In genomic region chr3:84467419-84468110, GRCm38 (mm10) we compare ENCODE assay signal across 11 mouse cellular contexts. TPM values are rescaled to one million over a fixed set of nuclear protein-coding genes. Genes with fewer than 3 reads are reported as not detected.
DNase-seq lines count a peak whose midpoint lies in the region; ATAC-seq and TF ChIP-seq lines count a peak whose summit lies in the region.
"Had no signal": no experiment of that assay in that cellular context is flagged by ENCODE, and none has a peak within 500 bp of the region (broad histone marks: within the 10 kb centered on the region; RNA-seq: fewer than 3 reads in every experiment).

No protein-coding gene starts in this region.

- 65% methylated on average over 10 of the region's 10 CpGs for WGBS in embryonic facial prominence, embryonic 11.5 days
- WGBS in embryonic facial prominence, embryonic 10.5 days: 59% methylated on average over 10 of the region's 10 CpGs
- 27% methylated on average over 10 of the region's 10 CpGs for WGBS in liver, embryonic 14.5 days (ENCODE audit: insufficient replicate concordance)
- 61% methylated on average over 10 of the region's 10 CpGs for WGBS in hindbrain, embryonic 16.5 days

- H3K9ac ChIP-seq in embryonic facial prominence, embryonic 11.5 days (replicated peaks; ENCODE audit: low read length): no peak overlapping the region
- H3K9ac ChIP-seq in liver, embryonic 14.5 days (replicated peaks): peak overlapping the region; percentile 16
- H3K9ac ChIP-seq in hindbrain, embryonic 16.5 days (ENCODE audit: low read depth, low read length): no peak overlapping the region
- H3K9ac ChIP-seq: hindbrain, embryonic 14.5 days had no signal

- no peak overlapping the region for H3K27ac ChIP-seq in embryonic facial prominence, embryonic 11.5 days (replicated peaks; ENCODE audit: low read depth, low read length)
- no peak overlapping the region for H3K27ac ChIP-seq in embryonic facial prominence, embryonic 10.5 days (replicated peaks)
- peak overlapping the region; percentile 75 for H3K27ac ChIP-seq in liver, embryonic 14.5 days
- H3K27ac ChIP-seq in hindbrain, embryonic 16.5 days (ENCODE audit: low read depth, low read length): no peak overlapping the region
- H3K27ac ChIP-seq: hindbrain, embryonic 14.5 days had no signal

- no peak for TF ChIP-seq EP300 in liver, embryonic 14.5 days (IDR thresholded peaks at IDR 0.05; ENCODE audit: low read depth)

- no peaks in the 10 kb centered on the region for H3K9me3 ChIP-seq in embryonic facial prominence, embryonic 11.5 days (replicated peaks; ENCODE audit: control insufficient read depth, low read length)
- H3K9me3 ChIP-seq in embryonic facial prominence, embryonic 10.5 days: no peaks in the 10 kb centered on the region
- peaks cover 3% of the 10 kb centered on the region; the same call in 1 of the 2 replicates for H3K9me3 ChIP-seq in G1E (replicated peaks)
- peaks cover 3% of the 10 kb centered on the region for H3K9me3 ChIP-seq in liver, embryonic 14.5 days (ENCODE audit: control insufficient read depth, low read length)
- no peaks in the 10 kb centered on the region for H3K9me3 ChIP-seq in hindbrain, embryonic 16.5 days (ENCODE audit: control insufficient read depth, low read length)

- no peak for DNase-seq in embryonic facial prominence, embryonic 11.5 days (ENCODE audit: low spot score)
- DNase-seq in embryonic facial prominence, embryonic 10.5 days (ENCODE audit: low spot score): no peak
- DNase-seq in G1E (ENCODE audit: low spot score): no peak
- DNase-seq in kidney, adult 11 months: peak; percentile 65
- no peak for DNase-seq in liver, embryonic 14.5 days (ENCODE audit: low read depth in 3 of 3, low spot score in 3 of 3)
- no peak for DNase-seq in left cerebral cortex, postnatal 14 days (ENCODE audit: low spot score in 2 of 2)
- no peak for DNase-seq in left cerebral cortex, postnatal 25 days (ENCODE audit: low spot score in 2 of 2)
- DNase-seq: cerebellum, adult 9-10 months; gastrocnemius, postnatal 10 days had no signal

- 0 out of 2 replicates have a peak, but pooled peaks have one; percentile 49 for ATAC-seq in embryonic facial prominence, embryonic 11.5 days (replicated peaks; ENCODE audit: insufficient number of reproducible peaks, low FRiP score, low TSS enrichment, low read depth)
- ATAC-seq in G1E (ENCODE audit: extremely low read depth, insufficient number of reproducible peaks, low FRiP score, poor library complexity, severe bottlenecking): no peak
- no peak for ATAC-seq in liver, embryonic 14.5 days (ENCODE audit: insufficient read depth)
- ATAC-seq in hindbrain, embryonic 16.5 days: no peak

- no peak overlapping the region for H3K4me2 ChIP-seq in embryonic facial prominence, embryonic 11.5 days (ENCODE audit: low read depth, low read length)
- peak overlapping the region; percentile 49 for H3K4me2 ChIP-seq in liver, embryonic 14.5 days (ENCODE audit: low read depth)
- H3K4me2 ChIP-seq in hindbrain, embryonic 16.5 days (ENCODE audit: low read length): no peak overlapping the region
- H3K4me2 ChIP-seq: hindbrain, embryonic 14.5 days had no signal

- no peaks in the 10 kb centered on the region for H3K27me3 ChIP-seq in embryonic facial prominence, embryonic 11.5 days (ENCODE audit: control insufficient read depth, insufficient read depth, low read length)
- 0 out of 2 replicates have a peak, but pooled peaks cover 5% of the 10 kb centered on the region for H3K27me3 ChIP-seq in embryonic facial prominence, embryonic 10.5 days (replicated peaks; ENCODE audit: low read depth, poor library complexity, severe bottlenecking)
- H3K27me3 ChIP-seq in G1E (ENCODE audit: insufficient read depth, low read length): no peaks in the 10 kb centered on the region
- H3K27me3 ChIP-seq in liver, embryonic 14.5 days (ENCODE audit: control insufficient read depth, insufficient read depth, low read length): no peaks in the 10 kb centered on the region
- H3K27me3 ChIP-seq in hindbrain, embryonic 16.5 days (replicated peaks; ENCODE audit: control insufficient read depth, insufficient read depth, low read length): no peaks in the 10 kb centered on the region

- H3K4me1 ChIP-seq in embryonic facial prominence, embryonic 11.5 days (ENCODE audit: control insufficient read depth, insufficient read depth, low read length): 0 out of 2 replicates have a peak, but pooled peaks cover 2% of the 10 kb centered on the region
- peaks cover 8% of the 10 kb centered on the region; the same call in 1 of the 2 replicates for H3K4me1 ChIP-seq in embryonic facial prominence, embryonic 10.5 days
- peaks cover 59% of the 10 kb centered on the region for H3K4me1 ChIP-seq in G1E (ENCODE audit: insufficient read depth, low read depth, low read length)
- peaks cover 71 to 73% of the 10 kb centered on the region in 2 experiments for H3K4me1 ChIP-seq in liver, embryonic 14.5 days (replicated peaks; ENCODE audit: control insufficient read depth in 2 of 2, insufficient read depth in 2 of 2, low read length in 1 of 2)
- H3K4me1 ChIP-seq in hindbrain, embryonic 16.5 days (ENCODE audit: control insufficient read depth, insufficient read depth, low read depth, low read length): no peaks in the 10 kb centered on the region

- TF ChIP-seq CTCF in G1E (IDR thresholded peaks at IDR 0.05; ENCODE audit: low read depth, low read length): no peak
- TF ChIP-seq CTCF in liver, embryonic 14.5 days (IDR thresholded peaks at IDR 0.05; ENCODE audit: low read depth): no peak

- H3K36me3 ChIP-seq in embryonic facial prominence, embryonic 11.5 days (replicated peaks; ENCODE audit: control insufficient read depth, insufficient read depth, low read depth, low read length): no peaks in the 10 kb centered on the region
- no peaks in the 10 kb centered on the region for H3K36me3 ChIP-seq in embryonic facial prominence, embryonic 10.5 days (replicated peaks)
- peaks cover 21% of the 10 kb centered on the region for H3K36me3 ChIP-seq in G1E (replicated peaks)
- peaks cover 61% of the 10 kb centered on the region for H3K36me3 ChIP-seq in liver, embryonic 14.5 days (replicated peaks; ENCODE audit: control insufficient read depth, insufficient read depth, low read depth)
- no peaks in the 10 kb centered on the region for H3K36me3 ChIP-seq in hindbrain, embryonic 16.5 days (ENCODE audit: control insufficient read depth, insufficient read depth, low read length)

- H3K4me3 ChIP-seq in embryonic facial prominence, embryonic 11.5 days (ENCODE audit: low read depth, low read length): no peak overlapping the region
- H3K4me3 ChIP-seq in embryonic facial prominence, embryonic 10.5 days: no peak overlapping the region
- peak overlapping the region; percentile 44; the same call in 1 of the 2 replicates for H3K4me3 ChIP-seq in G1E (ENCODE audit: low read depth, low read length)
- H3K4me3 ChIP-seq in liver, embryonic 14.5 days (ENCODE audit: insufficient read depth in 1 of 2, low read depth in 2 of 2, low read length in 2 of 2): peak overlapping the region in 1 of 2 experiments; percentile 30; a peak in 3 of 4 replicates
- H3K4me3 ChIP-seq in hindbrain, embryonic 16.5 days (ENCODE audit: low read length): no peak overlapping the region

- intact Hi-C loops in left cerebral cortex, postnatal 14 days (cut with DNase I): no loop called here
- intact Hi-C loops in left cerebral cortex, postnatal 25 days (cut with DNase I): no loop called here

RNA-seq across cellular contexts. Expression of gene Fhdc1, which starts 12.7 kb away (rescaled TPM):
- 1.8 and 2.4 TPM in 2 replicates for polyA plus RNA-seq in embryonic facial prominence, embryonic 11.5 days (2014; fragmentation: Nextera tagmentation; extraction: Ambion mirVana)
- 4.3 and 5.7 TPM in 2 replicates for polyA plus RNA-seq in embryonic facial prominence, embryonic 10.5 days (2016; fragmentation: Nextera tagmentation; extraction: Ambion mirVana)
- total RNA-seq in G1E (2014; fragmentation: Nextera tagmentation) (24.0 and 97.7 TPM in 2 replicates), G1E (2017) (1.7 and 1.8 TPM in 2 replicates)
- polyA plus RNA-seq in G1E (2012): 1.4 and 1.9 TPM in 2 replicates
- polyA plus RNA-seq in liver, embryonic 14.5 days (2012; rRNA removed): 15.1 and 15.9 TPM in 2 replicates
- polyA plus RNA-seq in liver, embryonic 14.5 days (2014; fragmentation: Nextera tagmentation; extraction: Ambion mirVana): 28.0 and 29.2 TPM in 2 replicates
- 1 to 10 TPM; 2.2 to 2.4 TPM for total RNA-seq in left cerebral cortex, postnatal 14 days (2021)
- 5.7 and 7.7 TPM in 2 replicates for polyA plus RNA-seq in hindbrain, embryonic 16.5 days (2015; fragmentation: Nextera tagmentation; extraction: Ambion mirVana)
- total RNA-seq in left cerebral cortex, postnatal 25 days (2021): 1 to 10 TPM; 3.7 to 4.0 TPM
